Mouse (Mus musculus): Measurements from ENCODE around the gene Gda. TPM values are rescaled to one million over a fixed set of nuclear protein-coding genes. Genes with fewer than 3 reads are reported as not detected.
A peak's percentile ranks its signal among the peaks of the same experiment; 100 is the strongest.

The Gda gene
- total RNA-seq, 2 experiments from 2014 or later = 2.3 to 3.6 TPM

DNA sequence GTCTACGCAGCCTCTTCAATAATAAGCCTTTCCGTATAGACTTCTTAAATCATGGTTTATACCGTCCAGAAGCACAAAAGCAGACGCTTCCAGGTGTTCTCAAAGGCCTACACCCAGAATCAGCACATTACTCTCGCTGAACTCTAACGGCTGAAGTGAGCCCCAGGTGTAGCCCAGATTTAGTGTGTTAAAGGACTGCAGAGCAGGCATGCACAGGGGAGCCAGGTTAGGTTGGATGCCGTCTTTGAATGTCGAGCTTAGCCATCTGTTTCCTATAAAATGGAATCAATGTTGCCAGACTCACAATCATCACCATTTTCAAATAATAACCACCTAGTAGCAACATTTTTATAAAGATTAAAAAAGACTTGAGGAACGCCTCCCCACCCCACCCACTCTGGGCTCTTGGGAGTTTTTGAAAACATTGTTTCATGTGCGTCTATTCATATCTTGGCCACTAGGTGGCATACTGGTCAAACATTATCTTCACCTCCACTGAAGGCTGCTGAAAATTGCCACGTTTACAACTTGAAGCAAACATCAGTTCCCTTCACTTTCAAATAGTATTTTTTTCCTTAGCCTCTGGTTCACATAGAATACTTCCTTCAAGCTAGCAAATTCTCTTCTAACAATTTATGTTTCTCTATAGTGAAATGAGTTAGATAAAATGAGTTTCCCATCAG lies 100.0 kb downstream of the Gda start:
- DNase-seq = peak; percentile 17

- DNase-seq = no peak
Observed at GRCm38 (mm10) chr19:21372395-21373072, 100.7 kb downstream of the Gda start.

- DNase-seq = no peak
Observed at GRCm38 (mm10) chr19:21371337-21371736, 101.9 kb downstream of the Gda start.

DNA sequence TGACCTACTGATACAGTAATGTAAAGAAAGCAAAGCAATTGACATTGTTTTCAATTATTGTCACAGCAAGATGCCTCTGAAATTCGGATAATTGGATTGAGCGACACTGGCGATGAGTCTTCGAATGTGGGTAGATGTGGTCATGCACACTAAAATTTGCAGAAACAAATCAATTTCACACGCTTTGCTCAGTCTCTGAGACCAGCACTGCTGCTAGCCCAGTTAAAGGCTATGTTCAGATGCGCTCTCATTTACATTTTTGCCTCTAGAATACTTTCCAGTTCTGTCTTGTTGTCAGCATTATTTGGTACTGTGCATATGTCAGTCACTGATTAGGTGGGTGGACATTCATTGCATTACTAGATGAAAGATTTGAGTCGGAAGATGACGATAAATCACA lies 102.5 kb downstream of the Gda start:
- no peak for DNase-seq

DNA sequence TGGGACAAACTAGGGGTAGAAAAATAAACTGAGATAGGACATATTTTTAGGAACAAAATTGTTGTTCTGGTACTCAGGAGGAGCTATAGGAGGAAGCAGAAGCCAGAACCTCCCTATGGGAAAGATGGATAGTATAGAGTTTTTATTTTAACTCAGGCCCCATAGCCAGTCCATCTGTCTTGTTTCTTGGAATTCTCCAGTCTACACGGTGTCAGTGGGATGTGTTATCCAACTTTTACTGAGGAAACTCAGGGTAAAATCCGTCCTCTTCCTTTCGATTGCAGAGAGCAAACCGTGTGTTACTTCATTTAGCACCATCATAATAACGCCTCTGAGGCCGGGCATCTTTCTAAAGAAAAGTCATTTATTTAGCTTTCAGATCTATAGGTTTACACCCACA lies 104.1 kb downstream of the Gda start:
- DNase-seq = no peak

- DNase-seq = no peak
Observed at GRCm38 (mm10) chr19:21368595-21368994, 104.7 kb downstream of the Gda start.

GRCm38 (mm10) chr19:21357792-21358191 lies 115.5 kb downstream of the Gda start:
- no peak for DNase-seq

DNA sequence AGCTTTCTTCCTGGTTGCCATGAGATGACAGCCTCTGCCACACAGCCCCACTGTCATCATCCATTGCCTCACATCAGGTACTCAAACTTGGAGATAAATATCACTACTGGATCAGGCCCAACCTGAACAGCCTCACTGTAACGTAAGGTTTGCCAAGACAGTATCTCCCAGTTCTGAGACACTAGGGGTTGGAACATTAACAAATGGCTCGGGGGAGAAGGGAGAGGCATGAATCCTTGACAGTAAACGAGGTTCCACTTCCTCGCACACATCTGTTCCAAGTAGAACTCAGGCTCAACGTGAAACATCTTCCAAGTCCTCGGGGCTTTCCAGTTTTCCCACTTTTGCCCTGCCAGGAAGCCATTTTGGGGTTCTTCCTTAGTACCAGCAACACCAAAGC lies 123.6 kb downstream of the Gda start:
- no peak for DNase-seq

DNA sequence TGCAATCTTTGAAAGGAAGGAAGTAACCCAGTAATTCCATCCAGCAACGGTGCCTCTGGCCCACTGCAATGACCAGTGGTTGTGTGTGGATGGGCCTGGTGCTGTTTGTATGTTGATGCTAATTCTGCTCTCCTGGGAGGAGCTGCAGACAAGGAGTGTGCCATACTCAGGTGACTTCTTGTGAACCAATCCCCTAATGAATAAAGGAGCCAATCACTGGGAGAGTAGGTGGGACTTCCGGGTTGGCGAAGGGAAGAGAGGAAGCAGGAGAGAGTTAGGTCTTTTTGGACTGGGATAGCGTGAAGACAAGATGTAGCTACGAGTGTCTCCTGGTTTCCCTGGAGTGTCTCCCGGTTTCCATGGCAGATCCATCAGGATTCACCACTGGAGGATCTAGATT lies 126.6 kb downstream of the Gda start:
- DNase-seq = no peak

Other genes starting within 250 kb of the Gda start
- 100 to 1,000 TPM; 174 to 176 TPM for gene Zfand5, start 201.2 kb downstream of the Gda start, total RNA-seq (2021)
- gene 1110059E24Rik, start 179.5 kb upstream of the Gda start, total RNA-seq (2021) = 10 to 100 TPM; 16.9 to 22.0 TPM
- gene Abhd17b, start 179.7 kb upstream of the Gda start, total RNA-seq (2021) = 10 to 100 TPM; 30.7 to 32.2 TPM

Measured in gastrocnemius, postnatal 10 days (tissue).